Mouse (Mus musculus) ovary, postnatal 10 days (tissue): ENCODE data around the gene Pdxdc1.
"Not testable (repeated sequence)": the region's sequence is repeated elsewhere in the genome, so short reads cannot be mapped to it uniquely, and the experiment has no call there.

ENCODE experiments used
- DNase-seq: peaks from one replicate; pipeline ENCODE4 v3.0.0; 2022; ENCODE audit warnings: low spot score

Gene Pdxdc1

DNA sequence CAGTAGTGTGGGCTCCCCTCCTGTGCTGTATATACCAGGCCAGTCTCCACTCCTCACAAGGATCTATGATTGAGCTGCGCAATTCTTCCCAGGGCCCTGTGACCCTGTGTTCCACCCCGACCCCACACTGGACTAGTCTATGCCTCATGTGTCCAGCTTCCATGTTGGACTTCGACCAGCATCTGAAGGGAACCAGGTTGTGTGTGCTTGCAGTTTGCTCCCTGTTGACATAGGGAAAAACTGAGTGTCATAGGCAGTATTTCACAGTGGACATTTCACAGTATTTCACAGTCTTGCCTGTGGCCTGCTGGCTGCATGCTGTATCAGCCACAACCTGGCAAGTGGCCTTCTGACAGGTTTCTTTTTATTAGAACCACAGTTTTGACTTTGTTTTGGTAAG is 89.7 kb downstream of the Pdxdc1 start:
- no peak for DNase-seq

DNA sequence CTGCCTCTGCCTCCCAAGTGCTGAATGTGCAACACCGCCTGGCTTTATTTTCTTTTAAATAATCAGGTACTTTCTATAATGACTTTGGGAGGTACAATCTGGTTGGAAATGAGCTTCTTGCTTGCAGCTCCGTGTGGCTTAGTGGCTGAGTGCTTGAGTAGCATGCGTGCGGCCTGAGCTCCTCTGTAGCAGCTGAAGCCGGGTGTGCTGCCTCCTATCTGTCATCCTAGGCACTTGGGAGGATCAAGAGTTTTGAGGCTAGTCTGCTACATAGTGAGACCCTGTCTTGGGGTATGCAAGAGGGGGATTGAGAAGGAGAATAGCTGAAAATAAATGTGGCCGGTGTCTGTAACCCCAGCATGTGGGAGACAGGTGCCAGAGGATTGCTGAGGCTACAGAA is 90.8 kb downstream of the Pdxdc1 start:
- no peak for DNase-seq

DNA sequence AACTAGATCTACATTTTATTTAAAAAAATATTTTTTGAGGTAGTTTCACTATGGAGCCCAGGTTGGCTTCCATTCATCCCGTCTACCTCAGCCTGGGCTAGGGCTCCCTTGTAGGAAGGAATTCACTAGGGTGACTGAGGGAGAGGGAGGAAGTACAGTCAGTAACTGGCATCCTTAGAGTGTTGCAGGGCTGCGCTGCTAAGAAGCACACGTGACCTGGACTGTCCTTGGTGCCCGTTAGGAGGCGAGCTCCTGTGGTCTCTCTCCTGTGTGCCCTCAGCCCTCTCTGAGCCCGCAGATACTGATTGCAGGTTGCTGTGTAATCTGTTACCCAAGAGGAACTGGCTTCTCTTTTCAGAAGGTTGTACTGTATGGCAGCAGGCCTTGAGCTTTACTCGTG is 94.5 kb downstream of the Pdxdc1 start:
- no peak for DNase-seq

DNA sequence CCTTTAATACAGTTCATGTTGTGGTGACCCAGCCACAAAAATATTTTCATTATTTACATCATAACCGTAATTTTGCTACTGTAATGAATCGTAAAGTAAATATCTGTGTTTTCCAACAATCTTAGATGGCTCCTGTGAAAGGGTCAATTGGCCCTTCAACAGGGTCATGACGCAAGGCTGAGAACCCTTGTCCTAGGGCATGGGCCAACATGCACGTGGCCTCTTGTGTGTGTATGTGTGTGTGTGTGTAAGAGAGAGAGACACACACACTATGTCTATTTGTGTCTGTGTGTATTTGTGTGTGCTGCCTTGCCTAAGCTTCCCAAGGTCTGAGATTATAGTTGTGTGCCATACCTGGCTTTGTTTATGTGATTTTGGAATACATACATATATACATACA is 95.3 kb downstream of the Pdxdc1 start:
- no peak for DNase-seq

DNA sequence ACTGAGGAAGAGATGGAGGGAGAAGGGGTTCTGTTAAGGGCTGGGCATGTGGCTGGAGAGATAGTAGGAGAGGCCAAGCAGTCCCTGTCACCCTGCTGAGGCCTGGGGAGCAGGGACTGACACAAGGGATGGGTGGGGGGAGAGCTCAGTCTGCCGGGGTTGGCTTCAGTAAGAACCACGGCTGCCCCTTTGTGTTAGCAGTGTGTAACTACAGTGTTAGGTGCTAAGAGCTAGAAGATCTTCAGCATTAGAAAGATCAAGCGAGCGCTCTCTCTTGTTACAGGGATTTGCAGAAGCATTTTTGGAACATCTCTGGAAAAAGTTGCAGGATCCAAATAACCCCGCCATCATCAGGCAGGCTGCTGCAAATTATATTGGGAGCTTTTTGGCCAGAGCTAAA is 98.3 kb downstream of the Pdxdc1 start:
- no peak for DNase-seq

DNA sequence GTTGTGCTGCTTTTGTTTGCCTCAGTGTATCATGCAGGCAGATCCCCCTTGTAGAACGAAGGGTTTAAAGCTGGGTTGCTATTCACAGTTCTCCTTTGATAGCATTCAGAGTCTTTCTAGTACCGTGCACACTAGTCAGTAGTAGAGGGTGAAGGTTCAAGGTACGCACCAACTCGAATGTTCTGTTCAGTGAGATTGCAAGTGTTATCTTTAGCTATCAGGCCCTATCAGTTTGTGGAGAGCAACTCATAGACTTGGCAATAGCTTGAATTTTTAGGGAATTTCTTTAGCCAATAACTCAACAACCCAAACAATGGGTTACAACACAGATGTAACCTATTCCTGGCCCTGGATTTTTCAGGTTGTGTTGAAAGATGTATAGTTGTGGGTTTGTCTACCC is 101.7 kb downstream of the Pdxdc1 start:
- no peak for DNase-seq

DNA sequence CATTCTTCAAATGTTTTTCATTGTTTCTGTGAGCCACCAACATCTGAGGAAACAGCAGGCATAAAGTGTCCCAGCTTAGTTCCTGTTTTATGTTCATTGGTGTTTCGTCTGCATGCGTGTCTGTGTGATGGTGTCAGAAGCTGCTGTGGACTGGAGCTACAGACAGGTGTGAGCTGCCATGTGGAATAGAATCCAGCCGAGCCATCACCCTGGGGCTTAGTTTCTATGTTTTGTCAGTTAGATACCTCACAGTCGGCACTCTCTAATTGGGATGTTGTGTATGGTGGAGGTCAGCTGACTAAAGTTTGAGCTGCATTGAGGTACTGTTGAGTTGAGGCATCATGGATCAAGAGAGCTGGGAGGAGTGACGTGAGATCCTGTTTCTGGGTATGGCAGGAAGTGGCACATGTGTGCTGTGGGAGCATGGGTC is 106.2 kb downstream of the Pdxdc1 start:
- DNase-seq, result no peak

DNA sequence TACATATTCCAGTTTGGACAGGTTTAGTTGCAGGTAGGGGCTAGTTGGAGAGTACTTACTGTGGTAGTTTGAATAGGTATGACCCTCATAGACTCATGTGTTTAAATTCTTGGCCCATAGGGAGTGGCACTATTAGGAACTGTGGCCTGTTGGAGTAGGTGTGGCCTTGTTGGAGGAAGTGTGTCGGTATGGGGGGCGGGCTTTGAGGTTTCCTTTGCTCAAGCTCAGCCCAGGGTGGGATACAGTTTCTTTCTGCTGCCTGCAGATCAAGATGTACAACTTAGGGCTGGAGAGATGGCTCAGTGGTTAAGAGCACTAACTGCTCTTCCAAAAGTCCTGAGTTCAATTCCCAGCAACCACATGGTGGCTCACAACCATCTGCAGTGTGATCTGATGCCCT is 109.5 kb downstream of the Pdxdc1 start:
- DNase-seq, result not testable (repeated sequence)

DNA sequence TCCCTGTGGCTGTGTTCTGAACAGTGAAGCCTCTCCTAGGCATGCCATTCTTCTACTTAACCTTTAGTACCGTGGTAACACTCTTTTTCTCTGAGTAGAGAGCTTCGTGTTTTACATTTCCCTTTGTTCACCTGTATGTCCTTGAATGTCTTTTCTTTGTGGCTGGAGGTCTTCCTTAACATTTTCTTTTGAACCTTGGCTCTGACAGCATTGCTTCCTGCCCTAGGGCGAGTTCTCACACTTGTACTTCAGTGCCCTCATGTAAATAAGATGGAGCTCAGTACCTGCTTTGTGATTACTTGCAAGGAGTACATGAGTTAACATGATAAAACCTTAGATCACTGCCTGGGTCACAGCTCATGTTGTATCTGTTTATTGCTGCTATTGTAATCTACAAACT is 117.0 kb downstream of the Pdxdc1 start:
- no peak for DNase-seq
